Mouse (Mus musculus): Measurements from ENCODE around the gene Mak. TPM values are rescaled to one million over a fixed set of nuclear protein-coding genes. Genes with fewer than 3 reads are reported as not detected.

Gene Mak
- polyA plus RNA-seq (2017; shearing (Covaris generic)), result 0.12 TPM

GRCm38 (mm10) chr13:41079421-41079780 lies at the start of gene Mak:
Gene Mak, minus strand, starts transcription at chr13:41079706.

DNA sequence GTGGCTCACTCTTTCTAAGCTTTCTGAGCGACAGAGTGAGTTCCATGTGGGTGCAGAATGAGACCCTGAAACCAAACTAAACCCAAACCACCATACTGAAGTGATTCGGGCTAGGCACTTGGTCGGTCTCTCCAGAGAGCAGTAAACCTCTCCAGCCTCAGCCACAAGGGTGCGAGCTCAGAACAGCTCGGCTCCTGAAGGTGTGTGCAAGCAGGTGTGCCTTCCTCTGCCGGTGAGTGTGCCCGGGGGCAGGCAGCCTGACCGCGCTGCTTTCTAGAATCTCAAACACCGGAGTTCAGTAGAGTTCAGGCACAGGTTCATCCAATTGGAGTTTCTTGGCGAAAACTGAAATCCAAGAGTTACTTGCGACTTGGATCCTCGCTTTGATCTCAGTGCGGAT lies 34.4 kb upstream of the Mak start, which contains the start of gene Sycp2l:
Sycp2l (plus strand) TSS at position 368 of the 400 bp plus-strand sequence.

DNA sequence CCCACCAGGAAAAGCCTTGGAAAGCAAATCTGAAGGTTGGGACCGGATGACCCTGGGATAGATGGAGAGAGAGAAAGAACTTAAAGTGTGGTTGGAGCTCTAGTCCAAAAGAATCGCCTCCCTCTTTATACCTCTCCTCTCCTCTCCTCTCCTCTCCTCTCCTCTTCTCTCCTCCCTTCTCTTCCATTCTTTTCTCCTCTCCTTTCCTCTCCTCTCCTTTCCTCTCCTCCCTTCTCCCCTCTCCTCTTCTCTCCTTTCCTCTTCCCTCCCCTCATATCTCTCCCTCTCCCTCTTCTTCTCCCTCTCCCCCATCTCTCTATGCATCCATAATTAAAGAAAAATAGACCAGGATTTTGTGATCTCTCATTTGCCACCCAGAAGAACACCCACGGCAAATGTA lies 31.4 kb upstream of the Mak start, which contains the start of gene Gcm2:
Gcm2 (minus strand) TSS at position 101 of the 400 bp plus-strand sequence.

GRCm38 (mm10) chr13:41015829-41016634 lies 63.5 kb downstream of the Mak start, which contains the start of gene Tmem14c:
Gene Tmem14c, plus strand, starts transcription at chr13:41016292.

DNA sequence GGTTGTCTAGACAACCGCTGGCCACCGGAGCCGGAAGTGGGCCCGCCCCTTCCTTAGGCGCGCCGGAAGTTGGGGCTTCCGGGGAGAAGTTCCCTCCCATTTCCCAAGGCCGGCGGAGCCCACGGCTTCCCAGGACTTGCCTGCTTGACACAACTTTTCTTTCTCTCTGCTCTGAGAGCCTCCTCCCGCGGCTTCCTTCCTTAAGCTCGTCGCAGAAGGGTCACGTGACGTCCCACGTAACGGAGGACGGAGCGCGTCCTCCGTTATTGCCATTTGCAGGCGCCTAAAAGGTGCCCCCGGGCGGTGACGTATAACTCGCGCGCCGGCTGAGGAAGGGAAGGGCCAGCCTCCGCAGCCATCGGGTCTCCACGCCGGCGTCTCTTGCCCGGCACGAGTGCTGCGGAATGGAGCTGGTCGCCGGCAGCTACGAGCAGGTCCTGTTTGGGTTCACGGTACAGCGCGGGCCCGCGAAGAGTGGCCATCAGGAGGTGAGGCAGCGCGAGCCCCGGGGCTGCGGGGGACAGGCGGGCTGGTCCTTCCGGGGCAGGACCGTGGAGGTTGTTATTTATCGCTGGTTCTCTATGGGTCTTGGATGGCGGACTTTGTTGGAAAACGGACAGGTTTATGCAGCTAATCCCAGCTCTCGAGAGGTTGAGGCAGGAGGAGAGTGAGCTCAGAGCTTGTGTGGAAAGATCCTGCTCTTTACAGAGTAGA lies 78.4 kb downstream of the Mak start, which contains the start of gene Pak1ip1:
Pak1ip1 (plus strand) TSS at position 98 of the 714 bp plus-strand sequence.

Other genes with a start within 250 kb of the Mak start
- 0.20 TPM for gene Gcnt2, start 220.0 kb downstream of the Mak start, polyA plus RNA-seq (2017; shearing (Covaris generic))
- gene Pak1ip1, start 78.7 kb downstream of the Mak start, polyA plus RNA-seq (2017; shearing (Covaris generic)), result 108 TPM
- gene Tmem14c, start 63.4 kb downstream of the Mak start, polyA plus RNA-seq (2017; shearing (Covaris generic)), result 103 TPM
- gene Gcm2, start 31.3 kb upstream of the Mak start, polyA plus RNA-seq (2017; shearing (Covaris generic)), result not detected
- not detected for gene Sycp2l, start 34.6 kb upstream of the Mak start, polyA plus RNA-seq (2017; shearing (Covaris generic))
- gene Elovl2, start 140.7 kb upstream of the Mak start, polyA plus RNA-seq (2017; shearing (Covaris generic)), result 0.15 TPM
- 18.1 TPM for gene Smim13, start 170.1 kb upstream of the Mak start, polyA plus RNA-seq (2017; shearing (Covaris generic))
- not detected for gene Gm17364, start 194.3 kb upstream of the Mak start, polyA plus RNA-seq (2017; shearing (Covaris generic))